20 mouse cellular contexts compared by ENCODE assay signal in genomic region chr2:57395071-57395470, GRCm38 (mm10).
"Had no signal": no experiment of that assay in that cellular context is flagged by ENCODE, and none has a peak within 500 bp of the region (broad histone marks: within the 10 kb centered on the region; RNA-seq: fewer than 3 reads in every experiment).

No protein-coding gene starts in this region.

- H3K27ac ChIP-seq: midbrain, embryonic 10.5 days; midbrain, embryonic 12.5 days; neural tube, embryonic 13.5 days; neural tube, embryonic 15.5 days; stomach, embryonic 15.5 days; stomach, postnatal 0 days had no signal

- H3K4me1 ChIP-seq: midbrain, embryonic 10.5 days; midbrain, embryonic 12.5 days; neural tube, embryonic 13.5 days; neural tube, embryonic 15.5 days; stomach, embryonic 15.5 days had no signal

- H3K36me3 ChIP-seq: midbrain, embryonic 10.5 days; midbrain, embryonic 12.5 days; neural tube, embryonic 13.5 days; neural tube, embryonic 15.5 days; stomach, embryonic 15.5 days had no signal

- ATAC-seq: midbrain, embryonic 16.5 days had no signal

- H3K9me3 ChIP-seq: neural tube, embryonic 13.5 days; neural tube, embryonic 15.5 days; stomach, embryonic 15.5 days had no signal

- DNase-seq: lung, adult 18-20 months; lung, embryonic 14.5 days; lung, postnatal 10 days; lung, postnatal 4 days; midbrain, embryonic 14.5 days; retina, postnatal 1 day; right cerebral cortex, adult 18-20 months; right cerebral cortex, postnatal 25 days; right cerebral cortex, postnatal 4 days; thymus, adult 2 months; thymus, postnatal 25 days; thymus, postnatal 4 days had no signal

- H3K4me3 ChIP-seq: midbrain, embryonic 10.5 days; midbrain, embryonic 12.5 days; myocyte; neural tube, embryonic 13.5 days; neural tube, embryonic 15.5 days; stomach, embryonic 15.5 days had no signal

- H3K9ac ChIP-seq: lung, embryonic 14.5 days; midbrain, embryonic 12.5 days; neural tube, embryonic 13.5 days; neural tube, embryonic 15.5 days; stomach, embryonic 15.5 days had no signal

- H3K27me3 ChIP-seq: midbrain, embryonic 12.5 days; neural tube, embryonic 13.5 days; neural tube, embryonic 15.5 days; stomach, embryonic 15.5 days had no signal

- H3K4me2 ChIP-seq: lung, embryonic 14.5 days; midbrain, embryonic 12.5 days; neural tube, embryonic 13.5 days; neural tube, embryonic 15.5 days; stomach, embryonic 15.5 days had no signal
